9 mouse cellular contexts compared by ENCODE assay signal in the genomic region with DNA sequence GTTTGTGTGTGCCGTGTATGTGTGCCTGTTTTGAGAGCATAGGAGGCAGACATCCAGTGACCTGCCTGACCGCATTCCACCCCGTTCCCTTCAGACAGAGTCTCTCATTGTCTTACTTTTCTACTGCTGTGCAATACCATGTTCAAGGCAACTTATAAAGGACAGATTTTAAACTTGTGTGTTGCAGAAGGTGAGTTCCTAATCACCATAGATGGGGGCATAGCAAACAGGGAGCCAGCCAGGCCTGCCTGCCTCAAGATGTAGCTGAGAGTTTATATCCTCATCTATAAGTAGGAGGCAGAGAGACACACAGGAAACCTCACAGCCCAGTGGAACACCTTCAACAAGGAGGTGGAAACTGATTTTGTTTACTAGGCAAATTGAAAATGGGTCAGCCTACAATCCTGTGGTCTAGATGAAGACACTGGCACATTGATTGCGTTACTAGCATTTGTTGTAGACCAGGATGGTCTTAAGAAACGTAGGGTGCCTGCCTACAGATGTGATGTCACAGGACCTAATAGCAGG. TPM values are rescaled to one million over a fixed set of nuclear protein-coding genes. Genes with fewer than 3 reads are reported as not detected.
DNase-seq lines count a peak whose midpoint lies in the region; ATAC-seq and TF ChIP-seq lines count a peak whose summit lies in the region.
"Had no signal": no experiment of that assay in that cellular context is flagged by ENCODE, and none has a peak within 500 bp of the region (broad histone marks: within the 10 kb centered on the region; RNA-seq: fewer than 3 reads in every experiment).

No protein-coding gene starts in this region.

- H3K4me2 ChIP-seq in heart, embryonic 13.5 days: peak overlapping the region; percentile 78
- H3K4me2 ChIP-seq in hindbrain, embryonic 11.5 days (replicated peaks; ENCODE audit: low read depth, low read length): peak overlapping the region; percentile 56; the same call in 1 of the 2 replicates
- H3K4me2 ChIP-seq in midbrain, embryonic 11.5 days: peak overlapping the region; percentile 67

- peak overlapping the region; percentile 64 for H3K4me3 ChIP-seq in heart, embryonic 13.5 days
- peak overlapping the region; percentile 71; the same call in 1 of the 2 replicates for H3K4me3 ChIP-seq in G1E (ENCODE audit: low read depth, low read length)
- H3K4me3 ChIP-seq in hindbrain, embryonic 11.5 days (ENCODE audit: low read depth, low read length): peak overlapping the region; percentile 45
- H3K4me3 ChIP-seq in midbrain, embryonic 11.5 days (ENCODE audit: low read depth, low read length): peak overlapping the region; percentile 43; the same call in 1 of the 2 replicates

- peaks cover 31% of the 10 kb centered on the region for H3K4me1 ChIP-seq in heart, embryonic 13.5 days
- H3K4me1 ChIP-seq in G1E (ENCODE audit: insufficient read depth, low read depth, low read length): peaks cover 35% of the 10 kb centered on the region
- no peaks in the 10 kb centered on the region for H3K4me1 ChIP-seq in hindbrain, embryonic 11.5 days (replicated peaks; ENCODE audit: control insufficient read depth, insufficient read depth, low read length)
- H3K4me1 ChIP-seq in midbrain, embryonic 11.5 days (ENCODE audit: control insufficient read depth, insufficient read depth, low read length): peaks cover 8% of the 10 kb centered on the region

- no peak for DNase-seq in heart, adult 18-20 months
- DNase-seq in G1E (ENCODE audit: low spot score): no peak
- DNase-seq in hindbrain, embryonic 11.5 days (ENCODE audit: low spot score): no peak
- DNase-seq in midbrain, embryonic 11.5 days (ENCODE audit: low spot score, missing footprints): peak; percentile 85
- DNase-seq in spleen, postnatal 14 days (ENCODE audit: low spot score in 2 of 2): no peak
- DNase-seq in right cerebral cortex, postnatal 4 days: no peak

- 89% methylated on average over 5 of the region's 5 CpGs for WGBS in heart, embryonic 13.5 days
- 90% methylated on average over 5 of the region's 5 CpGs for WGBS in hindbrain, embryonic 11.5 days
- WGBS in midbrain, embryonic 11.5 days: 89% methylated on average over 5 of the region's 5 CpGs

- peak overlapping the region; percentile 88 for H3K9ac ChIP-seq in heart, embryonic 13.5 days
- peak overlapping the region; percentile 60; the same call in 1 of the 2 replicates for H3K9ac ChIP-seq in hindbrain, embryonic 11.5 days (ENCODE audit: low read depth, low read length)
- H3K9ac ChIP-seq in midbrain, embryonic 11.5 days (ENCODE audit: low read length): peak overlapping the region; percentile 75

- no peak for ATAC-seq in heart, embryonic 13.5 days (ENCODE audit: extremely low read depth, insufficient number of reproducible peaks, low FRiP score, low TSS enrichment)
- no peak for ATAC-seq in G1E (ENCODE audit: extremely low read depth, insufficient number of reproducible peaks, low FRiP score, poor library complexity, severe bottlenecking)
- no peak for ATAC-seq in hindbrain, embryonic 11.5 days (ENCODE audit: low FRiP score)
- ATAC-seq in midbrain, embryonic 11.5 days (ENCODE audit: low FRiP score): no peak
- no peak for ATAC-seq in granulocyte monocyte progenitor cell, adult 5-6 weeks (replicated peaks; ENCODE audit: poor library complexity, severe bottlenecking)

- TF ChIP-seq CTCF in G1E (IDR thresholded peaks at IDR 0.05; ENCODE audit: low read depth, low read length): no peak

- H3K9me3 ChIP-seq in heart, embryonic 13.5 days: no peaks in the 10 kb centered on the region
- no peaks in the 10 kb centered on the region for H3K9me3 ChIP-seq in G1E (replicated peaks)
- no peaks in the 10 kb centered on the region for H3K9me3 ChIP-seq in hindbrain, embryonic 11.5 days (ENCODE audit: control insufficient read depth, low read length)
- H3K9me3 ChIP-seq in midbrain, embryonic 11.5 days (ENCODE audit: control insufficient read depth, low read length): no peaks in the 10 kb centered on the region

- peaks cover 15% of the 10 kb centered on the region for H3K27me3 ChIP-seq in heart, embryonic 13.5 days (replicated peaks)
- H3K27me3 ChIP-seq in G1E (ENCODE audit: insufficient read depth, low read length): peaks cover 11% of the 10 kb centered on the region; the same call in 1 of the 2 replicates
- no peaks in the 10 kb centered on the region for H3K27me3 ChIP-seq in hindbrain, embryonic 11.5 days (ENCODE audit: control insufficient read depth, insufficient read depth, low read length)
- H3K27me3 ChIP-seq in midbrain, embryonic 11.5 days (ENCODE audit: control insufficient read depth, insufficient read depth, low read length): no peaks in the 10 kb centered on the region

- H3K36me3 ChIP-seq in heart, embryonic 13.5 days: no peaks in the 10 kb centered on the region
- H3K36me3 ChIP-seq in G1E (replicated peaks): no peaks in the 10 kb centered on the region
- H3K36me3 ChIP-seq in hindbrain, embryonic 11.5 days (ENCODE audit: control insufficient read depth, insufficient read depth, low read length): no peaks in the 10 kb centered on the region
- H3K36me3 ChIP-seq in midbrain, embryonic 11.5 days (ENCODE audit: control insufficient read depth, insufficient read depth, low read length): no peaks in the 10 kb centered on the region

- peak overlapping the region; percentile 94 for H3K27ac ChIP-seq in heart, embryonic 13.5 days (replicated peaks)
- H3K27ac ChIP-seq in hindbrain, embryonic 11.5 days (ENCODE audit: low read depth, low read length): no peak overlapping the region
- no peak overlapping the region; the same call in 1 of the 2 replicates for H3K27ac ChIP-seq in midbrain, embryonic 11.5 days (ENCODE audit: low read depth, low read length)

RNA-seq across cellular contexts. Expression of gene Rnh1, which starts 0.7 kb away (rescaled TPM):
- 92.2 and 102 TPM in 2 replicates for polyA plus RNA-seq in heart, embryonic 13.5 days (2015; fragmentation: Nextera tagmentation; extraction: Ambion mirVana)
- total RNA-seq in heart, adult 18-20 months (2021): 10 to 100 TPM; 71.5 to 77.6 TPM
- 14.7 and 16.3 TPM in 2 replicates for total RNA-seq in G1E (2014; fragmentation: Nextera tagmentation)
- 40.6 and 51.8 TPM in 2 replicates for total RNA-seq in G1E (2017)
- polyA plus RNA-seq in G1E (2012): 3.0 and 12.6 TPM in 2 replicates
- 59.6 and 64.4 TPM in 2 replicates for polyA plus RNA-seq in hindbrain, embryonic 11.5 days (2014; fragmentation: Nextera tagmentation; extraction: Ambion mirVana)
- polyA plus RNA-seq in midbrain, embryonic 11.5 days (2014; fragmentation: Nextera tagmentation; extraction: Ambion mirVana): 54.6 and 56.7 TPM in 2 replicates
- total RNA-seq in granulocyte monocyte progenitor cell, adult 5-6 weeks (2014; fragmentation: Nextera tagmentation): 79.1 and 109 TPM in 2 replicates
- total RNA-seq in granulocyte monocyte progenitor cell, adult 5-6 weeks (2017): 45.2 and 47.7 TPM in 2 replicates

RNA-seq across cellular contexts. Expression of gene Hras, which starts 20.4 kb away (rescaled TPM):
- polyA plus RNA-seq in heart, embryonic 13.5 days (2015; fragmentation: Nextera tagmentation; extraction: Ambion mirVana): 67.5 and 90.7 TPM in 2 replicates
- total RNA-seq in heart, adult 18-20 months (2021): 100 to 1,000 TPM in 1 of 2 experiments, 10 to 100 TPM in 1; 91.4 to 103 TPM
- total RNA-seq in G1E (2014; fragmentation: Nextera tagmentation) (30.3 and 32.7 TPM in 2 replicates), G1E (2017) (29.3 and 31.5 TPM in 2 replicates)
- polyA plus RNA-seq in G1E (2012): 31.1 and 38.9 TPM in 2 replicates
- polyA plus RNA-seq in hindbrain, embryonic 11.5 days (2014; fragmentation: Nextera tagmentation; extraction: Ambion mirVana): 98.0 and 99.6 TPM in 2 replicates
- polyA plus RNA-seq in midbrain, embryonic 11.5 days (2014; fragmentation: Nextera tagmentation; extraction: Ambion mirVana): 86.1 and 103 TPM in 2 replicates
- total RNA-seq in granulocyte monocyte progenitor cell, adult 5-6 weeks (2014; fragmentation: Nextera tagmentation): 57.4 and 69.3 TPM in 2 replicates
- total RNA-seq in granulocyte monocyte progenitor cell, adult 5-6 weeks (2017): 24.9 and 28.8 TPM in 2 replicates

RNA-seq across cellular contexts. Expression of gene Lrrc56, which starts 20.6 kb away (rescaled TPM):
- 3.1 and 3.3 TPM in 2 replicates for polyA plus RNA-seq in heart, embryonic 13.5 days (2015; fragmentation: Nextera tagmentation; extraction: Ambion mirVana)
- 1 to 10 TPM; 2.0 to 3.4 TPM for total RNA-seq in heart, adult 18-20 months (2021)
- 2.3 and 2.8 TPM in 2 replicates for total RNA-seq in G1E (2014; fragmentation: Nextera tagmentation)
- 1.3 and 2.7 TPM in 2 replicates for total RNA-seq in G1E (2017)
- 3.3 and 4.0 TPM in 2 replicates for polyA plus RNA-seq in G1E (2012)
- 6.2 and 7.8 TPM in 2 replicates for polyA plus RNA-seq in hindbrain, embryonic 11.5 days (2014; fragmentation: Nextera tagmentation; extraction: Ambion mirVana)
- polyA plus RNA-seq in midbrain, embryonic 11.5 days (2014; fragmentation: Nextera tagmentation; extraction: Ambion mirVana): 7.5 and 8.8 TPM in 2 replicates
- total RNA-seq in granulocyte monocyte progenitor cell, adult 5-6 weeks (2014; fragmentation: Nextera tagmentation): 1.4 and 2.4 TPM in 2 replicates
- 0.52 and 0.62 TPM in 2 replicates for total RNA-seq in granulocyte monocyte progenitor cell, adult 5-6 weeks (2017)

RNA-seq across cellular contexts. Expression of gene Lmntd2, which starts 40.5 kb away (rescaled TPM):
- polyA plus RNA-seq in heart, embryonic 13.5 days (2015; fragmentation: Nextera tagmentation; extraction: Ambion mirVana): 0.56 and 0.72 TPM in 2 replicates
- not detected for total RNA-seq in heart, adult 18-20 months (2021)
- total RNA-seq in G1E (2014; fragmentation: Nextera tagmentation): 1.6 and 2.2 TPM in 2 replicates
- total RNA-seq in G1E (2017): 0.52 and 0.93 TPM in 2 replicates
- 0.42 and 0.49 TPM in 2 replicates for polyA plus RNA-seq in G1E (2012)
- 2.3 and 3.3 TPM in 2 replicates for polyA plus RNA-seq in hindbrain, embryonic 11.5 days (2014; fragmentation: Nextera tagmentation; extraction: Ambion mirVana)
- polyA plus RNA-seq in midbrain, embryonic 11.5 days (2014; fragmentation: Nextera tagmentation; extraction: Ambion mirVana): 2.1 and 2.5 TPM in 2 replicates
- total RNA-seq in granulocyte monocyte progenitor cell, adult 5-6 weeks (2014; fragmentation: Nextera tagmentation): 2.2 TPM in 1 of 2 replicates, not detected in the other
- total RNA-seq in granulocyte monocyte progenitor cell, adult 5-6 weeks (2017): 0.34 TPM in 1 of 2 replicates, not detected in the other
- total RNA-seq: gastrocnemius, adult 8-10 months had no signal

RNA-seq across cellular contexts. Expression of gene Rassf7, which starts 42.3 kb away (rescaled TPM):
- 15.1 and 15.3 TPM in 2 replicates for polyA plus RNA-seq in heart, embryonic 13.5 days (2015; fragmentation: Nextera tagmentation; extraction: Ambion mirVana)
- under 1 TPM; 0.57 to 0.87 TPM for total RNA-seq in heart, adult 18-20 months (2021)
- total RNA-seq in G1E (2014; fragmentation: Nextera tagmentation) (15.6 and 51.8 TPM in 2 replicates), G1E (2017) (4.9 and 8.9 TPM in 2 replicates)
- polyA plus RNA-seq in G1E (2012): 14.1 and 16.8 TPM in 2 replicates
- 36.4 and 37.8 TPM in 2 replicates for polyA plus RNA-seq in hindbrain, embryonic 11.5 days (2014; fragmentation: Nextera tagmentation; extraction: Ambion mirVana)
- 33.5 and 38.3 TPM in 2 replicates for polyA plus RNA-seq in midbrain, embryonic 11.5 days (2014; fragmentation: Nextera tagmentation; extraction: Ambion mirVana)
- 3.1 and 4.5 TPM in 2 replicates for total RNA-seq in granulocyte monocyte progenitor cell, adult 5-6 weeks (2014; fragmentation: Nextera tagmentation)
- total RNA-seq in granulocyte monocyte progenitor cell, adult 5-6 weeks (2017): 2.0 and 4.5 TPM in 2 replicates
